Mouse (Mus musculus): Measurements from ENCODE around the gene Gpx6. TPM values are rescaled to one million over a fixed set of nuclear protein-coding genes. Genes with fewer than 3 reads are reported as not detected.

Gene Gpx6
- total RNA-seq, 1 experiment from 2014 or later: not detected

DNA sequence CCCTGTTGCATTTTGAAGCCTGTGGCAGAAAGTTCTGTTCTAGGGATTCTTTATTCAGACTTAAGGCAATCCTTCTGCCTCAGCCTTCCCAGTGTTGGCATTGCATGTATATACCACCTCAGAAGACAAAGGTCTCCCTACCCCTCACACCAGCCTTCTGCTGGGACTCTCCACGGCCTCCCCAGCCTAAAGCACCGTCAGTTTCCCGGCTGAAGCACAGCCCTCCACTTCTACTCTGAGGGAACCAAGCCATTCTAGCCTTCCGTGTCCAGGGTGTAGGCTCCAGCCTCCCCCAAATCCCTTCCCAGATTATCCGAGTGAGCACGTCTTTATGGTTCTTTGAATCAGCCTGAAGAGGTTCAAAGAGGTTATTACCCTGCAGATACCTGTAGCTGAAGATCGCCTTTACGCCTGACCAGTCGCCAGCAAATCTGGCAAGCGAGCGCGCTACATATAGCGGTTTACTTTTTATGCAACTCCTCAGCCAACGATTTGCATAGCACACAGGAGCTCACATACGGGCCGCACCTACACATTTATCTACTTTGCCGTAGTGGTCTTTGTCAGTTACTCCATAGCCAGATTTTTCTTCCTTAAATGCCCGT is 10.1 kb downstream of the Gpx6 start:
- no peak for ATAC-seq (replicated peaks; ENCODE audit: insufficient number of reproducible peaks, low FRiP score, low TSS enrichment, poor library complexity, severe bottlenecking)

DNA sequence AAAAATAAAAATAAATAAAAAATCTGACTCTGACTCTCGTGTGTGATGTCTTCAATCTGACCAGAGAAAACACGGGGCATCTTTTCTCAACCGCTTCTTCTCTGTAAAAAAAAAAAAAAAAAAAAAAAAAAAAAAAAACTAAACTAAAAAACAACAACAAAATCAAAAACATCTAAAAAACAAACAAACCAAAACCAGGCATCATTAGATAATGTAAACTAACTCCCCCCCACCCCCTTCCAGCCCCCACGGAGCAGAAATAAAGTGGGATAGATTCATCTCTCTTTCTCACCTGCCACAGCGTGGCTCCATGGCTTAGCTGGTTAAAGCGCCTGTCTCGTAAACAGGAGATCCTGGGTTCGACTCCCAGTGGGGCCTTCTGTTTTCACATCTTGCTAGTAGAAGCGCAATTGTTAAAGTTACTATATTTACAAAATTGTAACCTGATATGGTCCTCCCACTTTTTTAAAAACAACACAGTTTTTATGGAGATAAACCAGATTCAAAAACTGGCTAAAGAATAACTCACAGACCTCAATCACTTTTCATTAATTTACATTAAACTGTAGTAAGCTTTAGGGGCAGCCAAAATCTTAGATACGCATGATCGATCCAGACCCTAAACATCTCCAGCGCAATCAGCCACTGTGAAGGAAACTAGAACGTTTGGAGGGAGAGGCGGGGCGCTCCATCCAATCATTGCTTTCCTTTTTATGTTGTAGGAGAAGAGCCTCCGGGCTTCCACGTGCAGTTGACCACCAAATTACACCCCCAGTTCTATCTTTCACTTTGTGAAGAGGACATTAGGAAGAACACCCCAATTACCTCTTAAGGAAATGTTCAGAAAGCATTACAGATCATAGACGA is 10.8 kb downstream of the Gpx6 start:
- no peak for ATAC-seq (replicated peaks; ENCODE audit: insufficient number of reproducible peaks, low FRiP score, low TSS enrichment, poor library complexity, severe bottlenecking)

DNA sequence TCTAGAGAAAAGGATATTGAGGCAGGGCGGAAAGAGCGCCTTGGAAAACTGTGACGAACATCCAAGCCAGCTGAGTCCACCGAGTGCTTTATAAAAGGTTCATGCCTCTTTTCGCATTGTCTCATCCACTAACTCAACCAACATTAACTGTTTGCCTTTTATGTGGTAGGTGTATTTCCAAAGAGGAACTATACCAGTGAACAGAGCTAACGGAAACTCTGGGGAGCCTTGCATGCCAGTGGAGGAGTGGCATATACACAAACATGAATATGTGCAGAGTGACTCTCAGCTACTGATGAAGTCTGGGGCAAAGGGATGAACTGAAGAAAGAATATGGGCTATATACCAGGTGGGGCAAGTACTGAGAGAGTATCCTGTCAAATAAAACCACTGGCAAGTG is 11.5 kb downstream of the Gpx6 start:
- ATAC-seq (replicated peaks; ENCODE audit: insufficient number of reproducible peaks, low FRiP score, low TSS enrichment, poor library complexity, severe bottlenecking): no peak

DNA sequence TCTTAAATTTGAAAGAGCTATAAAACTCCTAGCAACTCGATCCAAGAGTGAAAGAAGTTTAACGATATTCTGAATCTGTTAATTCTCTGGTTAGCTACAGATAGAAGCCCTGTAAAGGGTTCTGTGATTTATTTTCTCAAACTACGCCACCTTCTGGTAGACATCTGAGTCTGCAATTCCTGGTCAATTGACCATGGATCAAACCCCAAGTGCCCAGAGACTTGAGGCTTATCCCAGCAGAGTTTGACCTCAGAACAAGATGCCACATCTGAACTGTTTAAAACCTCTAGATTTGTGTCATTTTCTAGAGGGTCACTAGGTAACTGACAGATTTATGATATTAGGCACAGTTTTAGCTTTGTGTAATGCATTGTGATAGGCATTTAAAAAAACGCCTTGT is 14.3 kb downstream of the Gpx6 start:
- ATAC-seq (replicated peaks; ENCODE audit: insufficient number of reproducible peaks, low FRiP score, low TSS enrichment, poor library complexity, severe bottlenecking): no peak

DNA sequence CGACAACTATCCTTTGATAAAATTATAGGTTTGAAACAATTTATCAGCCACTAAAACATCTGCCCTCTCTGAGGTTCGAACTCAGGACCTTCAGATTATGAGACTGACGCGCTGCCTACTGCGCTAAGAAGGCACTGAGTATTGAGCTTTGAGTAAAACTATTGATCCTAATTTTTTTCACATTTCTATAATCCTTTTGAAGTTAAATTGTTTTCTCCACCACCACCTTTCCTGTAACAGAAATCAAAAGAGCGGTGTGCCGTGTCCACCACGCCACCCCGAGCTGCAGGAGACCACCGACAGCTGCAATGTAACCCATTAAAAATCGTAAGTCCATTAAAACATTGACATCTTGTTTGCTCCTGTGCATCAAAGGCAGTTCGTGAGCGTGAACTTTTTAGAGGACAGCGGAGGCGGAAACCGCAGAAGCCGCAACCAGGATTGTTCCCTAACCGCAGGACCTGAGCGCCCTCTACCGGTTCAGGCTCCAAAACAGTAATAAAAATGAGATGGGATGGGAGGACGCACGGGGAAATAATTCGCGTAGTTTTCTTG is 14.8 kb downstream of the Gpx6 start:
- ATAC-seq (replicated peaks; ENCODE audit: insufficient number of reproducible peaks, low FRiP score, low TSS enrichment, poor library complexity, severe bottlenecking): no peak

DNA sequence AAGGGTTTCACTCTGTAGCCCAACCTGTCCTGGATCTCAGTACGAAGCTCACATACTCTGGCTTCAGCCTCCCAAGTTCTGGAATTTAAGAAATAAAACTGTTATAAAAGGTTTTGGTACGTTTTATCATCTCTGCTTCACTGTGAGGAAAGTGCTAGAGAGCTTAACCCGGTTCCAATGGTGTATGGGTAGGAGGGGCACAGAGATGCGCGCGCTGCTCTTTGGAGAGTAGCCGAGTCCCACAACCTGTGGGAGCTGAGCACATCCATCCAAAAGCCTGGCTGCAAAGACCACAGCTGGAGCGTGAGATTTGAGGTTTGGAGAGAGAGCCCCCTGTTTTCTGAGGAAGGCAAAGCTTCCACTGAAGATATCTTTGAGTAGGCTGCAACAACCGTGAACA is 15.5 kb downstream of the Gpx6 start:
- no peak for ATAC-seq (replicated peaks; ENCODE audit: insufficient number of reproducible peaks, low FRiP score, low TSS enrichment, poor library complexity, severe bottlenecking)

DNA sequence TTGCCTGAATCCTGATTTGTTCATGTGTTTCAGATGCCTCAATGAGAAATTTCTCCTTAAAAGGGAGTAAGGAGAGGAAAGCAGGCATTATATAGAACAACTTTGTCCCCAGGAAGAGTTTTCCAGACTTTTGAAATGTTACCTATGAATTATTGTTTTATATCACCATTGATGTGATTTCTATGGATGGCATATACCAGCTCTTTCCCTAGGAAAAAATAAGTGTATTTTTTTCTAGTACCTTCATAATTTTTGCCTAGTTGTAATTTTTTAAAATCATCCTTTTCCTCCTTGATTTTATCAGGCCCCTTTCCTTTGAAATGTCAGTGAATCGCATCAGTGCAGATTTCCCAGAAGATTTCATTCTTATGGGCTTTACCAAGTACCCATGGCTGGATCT is 34.7 kb downstream of the Gpx6 start, which contains the start of gene Olfr1367:
Olfr1367 (plus strand) TSS at position 301 of the 400 bp plus-strand sequence.
- no peak for ATAC-seq (replicated peaks; ENCODE audit: insufficient number of reproducible peaks, low FRiP score, low TSS enrichment, poor library complexity, severe bottlenecking)

DNA sequence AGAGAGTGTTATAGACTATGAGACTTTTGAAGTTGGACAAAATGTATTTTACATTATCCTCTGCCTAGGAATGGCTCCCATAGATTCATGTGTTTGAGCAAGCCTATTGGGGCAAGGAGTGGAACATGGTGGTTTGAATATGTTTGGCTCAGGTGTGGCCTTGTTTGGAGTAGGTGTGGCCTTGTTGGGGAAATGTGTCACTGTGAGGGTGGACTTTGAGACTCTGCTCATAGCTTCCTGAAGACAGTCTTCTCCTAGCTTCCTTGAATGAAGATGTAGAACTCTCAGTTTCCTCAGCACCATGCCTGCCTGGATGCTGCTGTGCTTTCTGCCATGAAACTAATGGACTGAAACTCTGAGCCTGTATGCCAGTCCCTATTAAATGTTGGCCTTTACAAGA is 38.7 kb downstream of the Gpx6 start:
- ATAC-seq (replicated peaks; ENCODE audit: insufficient number of reproducible peaks, low FRiP score, low TSS enrichment, poor library complexity, severe bottlenecking): no peak

DNA sequence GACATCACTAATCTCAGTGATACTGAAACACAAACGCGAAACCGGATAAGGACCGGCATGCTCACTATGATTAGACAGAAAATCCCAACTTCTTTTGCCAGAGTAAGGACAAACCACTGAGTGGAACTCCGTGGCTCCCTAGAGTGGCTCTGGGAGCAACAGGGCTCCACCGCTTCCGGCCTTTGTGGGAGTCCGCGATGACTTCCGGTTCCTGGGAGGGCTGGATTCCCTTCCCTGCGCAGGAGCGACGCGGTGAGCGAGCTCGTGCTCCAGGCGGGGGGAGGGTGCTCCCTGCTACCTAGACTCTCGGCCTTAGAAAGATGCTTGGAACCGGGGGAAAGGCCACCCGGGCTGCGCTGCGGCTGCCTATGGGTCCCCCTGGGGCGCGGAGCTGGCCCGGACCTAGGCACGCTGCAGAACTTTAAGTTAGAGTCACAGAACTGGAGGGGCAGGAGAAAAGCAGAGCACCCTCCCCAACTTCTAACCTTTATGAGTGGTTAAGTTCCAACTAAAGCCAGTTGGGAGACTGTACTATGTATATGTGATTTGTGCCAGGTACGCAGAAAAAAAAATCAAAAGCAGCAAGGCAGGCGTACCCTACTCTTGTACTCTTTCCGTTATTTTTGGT is 50.8 kb downstream of the Gpx6 start, which contains the start of gene Zscan12:
Zscan12 (plus strand) TSS at position 200 of the 628 bp plus-strand sequence.
- peak; percentile 95 for ATAC-seq (replicated peaks; ENCODE audit: insufficient number of reproducible peaks, low FRiP score, low TSS enrichment, poor library complexity, severe bottlenecking)

DNA sequence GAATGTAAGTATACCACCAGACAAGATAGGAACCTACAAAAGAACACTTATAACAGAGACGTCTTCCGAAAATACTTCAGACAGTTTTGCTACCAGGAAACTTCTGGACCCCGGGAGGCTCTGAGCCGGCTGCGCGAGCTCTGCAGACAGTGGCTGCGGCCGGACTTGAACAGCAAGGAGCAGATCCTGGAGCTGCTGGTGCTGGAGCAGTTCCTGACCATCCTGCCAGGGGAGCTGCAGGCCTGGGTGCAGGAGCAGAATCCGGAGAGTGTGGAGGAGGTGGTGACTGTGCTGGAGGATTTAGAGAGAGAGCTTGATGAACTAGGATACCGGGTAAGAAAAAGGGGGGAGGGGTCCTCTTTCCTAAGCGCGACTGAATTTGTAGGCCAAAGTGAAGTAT is 51.8 kb downstream of the Gpx6 start:
- no peak for ATAC-seq (replicated peaks; ENCODE audit: insufficient number of reproducible peaks, low FRiP score, low TSS enrichment, poor library complexity, severe bottlenecking)

DNA sequence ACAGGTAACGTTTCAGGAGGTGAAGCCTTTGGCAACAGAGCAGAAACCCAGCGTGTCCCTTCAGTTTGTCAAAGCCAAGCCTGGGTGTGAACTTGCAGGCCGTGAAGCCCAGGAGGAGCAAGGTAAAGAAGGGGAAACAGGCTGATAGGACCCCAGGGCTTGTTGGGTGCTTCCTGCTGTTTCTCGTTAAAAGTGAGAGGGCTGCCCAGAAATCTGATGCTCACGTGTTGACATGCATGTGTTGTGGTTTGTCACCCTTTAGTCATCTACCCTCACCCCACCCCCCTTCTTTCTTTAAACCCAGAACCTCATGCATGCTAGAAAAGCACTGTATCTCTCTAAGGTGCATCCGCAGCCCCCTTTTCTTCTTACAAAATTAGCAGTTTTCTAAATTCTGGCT is 54.7 kb downstream of the Gpx6 start:
- no peak for ATAC-seq (replicated peaks; ENCODE audit: insufficient number of reproducible peaks, low FRiP score, low TSS enrichment, poor library complexity, severe bottlenecking)

Other genes with a start within 250 kb of the Gpx6 start
- 0.38 TPM in 1 of 3 replicates, not detected in the others for gene Olfr1370, start 237.2 kb upstream of the Gpx6 start, total RNA-seq (2017)
- gene Olfr1369-ps1, start 200.6 kb upstream of the Gpx6 start, total RNA-seq (2017): not detected in 3 replicates
- gene Olfr263, start 182.5 kb upstream of the Gpx6 start, total RNA-seq (2017): not detected in 3 replicates
- not detected in 3 replicates for gene Olfr1368, start 166.3 kb upstream of the Gpx6 start, total RNA-seq (2017)
- gene Trim27, start 132.7 kb upstream of the Gpx6 start, total RNA-seq (2017): 81.0 to 103 TPM (median 88.2 TPM) in 3 replicates
- not detected in 3 replicates for gene Gpx5, start 19.4 kb upstream of the Gpx6 start, total RNA-seq (2017)
- gene Olfr1367, start 34.8 kb downstream of the Gpx6 start, total RNA-seq (2017): not detected in 3 replicates
- 4.3 to 8.4 TPM (median 7.9 TPM) in 3 replicates for gene Zscan12, start 50.7 kb downstream of the Gpx6 start, total RNA-seq (2017)
- gene Zkscan3, start 90.6 kb downstream of the Gpx6 start, total RNA-seq (2017): 32.1 to 66.2 TPM (median 42.5 TPM) in 3 replicates
- gene Pgbd1, start 128.9 kb downstream of the Gpx6 start, total RNA-seq (2017): 1.1 TPM in 1 of 3 replicates, not detected in the others
- 33.0 to 51.1 TPM (median 36.4 TPM) in 3 replicates for gene Zscan26, start 141.6 kb downstream of the Gpx6 start, total RNA-seq (2017)
- gene Nkapl, start 156.4 kb downstream of the Gpx6 start, total RNA-seq (2017): 0.76 to 0.97 TPM in 2 of 3 replicates, not detected in the other
- gene Zkscan4, start 166.8 kb downstream of the Gpx6 start, total RNA-seq (2017): 1.6 TPM in 1 of 3 replicates, not detected in the others
- not detected in 3 replicates for gene Gm10065, start 167.3 kb downstream of the Gpx6 start, total RNA-seq (2017)
- gene AK157302, start 183.1 kb downstream of the Gpx6 start, total RNA-seq (2017): 0.29 to 0.67 TPM (median 0.64 TPM) in 3 replicates
- gene Gm11273, start 189.3 kb downstream of the Gpx6 start, total RNA-seq (2017): 2.5 to 3.8 TPM (median 2.7 TPM) in 3 replicates
- gene Zkscan8, start 219.0 kb downstream of the Gpx6 start, total RNA-seq (2017): 2.4 to 8.3 TPM (median 3.2 TPM) in 3 replicates
- not detected in 3 replicates for gene Olfr1366, start 230.7 kb downstream of the Gpx6 start, total RNA-seq (2017)
- gene Olfr1535, start 247.8 kb downstream of the Gpx6 start, total RNA-seq (2017): not detected in 3 replicates